Mouse (Mus musculus): ENCODE measurements around the gene As3mt.

- TF ChIP-seq CTCF (IDR thresholded peaks at IDR 0.05; ENCODE audit: control insufficient read depth, insufficient read depth, low read length) = no peak
- no peak for TF ChIP-seq POLR2A (IDR thresholded peaks at IDR 0.05; ENCODE audit: borderline replicate concordance, control insufficient read depth, low read depth, low read length)
Observed at GRCm38 (mm10) chr19:46727140-46727736, 20.0 kb downstream of the As3mt start.
